Mouse (Mus musculus) MEL (cell line): Measurements from ENCODE around the gene Nup155.

ENCODE experiments used
- BHLHE40 ChIP-seq: IDR thresholded peaks from 2 replicates; pipeline ENCODE4 v1.6.1; 2012; ENCODE audit warnings: low read depth, mild to moderate bottlenecking, inconsistent platforms, low read length, improper control_type of control experiment, borderline replicate concordance
- CHD2 ChIP-seq: IDR thresholded peaks from 2 replicates; pipeline ENCODE4 v1.6.1; 2011; ENCODE audit warnings: low read length, improper control_type of control experiment
- CTCF ChIP-seq, 3 experiments: IDR thresholded peaks in 2 of 3; conservative IDR thresholded peaks in 1 of 3; 2 replicates each; pipeline ENCODE4 v1.5.1; 2011 to 2012; ENCODE audit warnings: low read length in 3 of 3, low read depth in 2 of 3, mild to moderate bottlenecking in 2 of 3, improper control_type of control experiment in 1 of 3, inconsistent platforms in 1 of 3, mixed read lengths in 1 of 3, moderate library complexity in 1 of 3; ENCODE audit not compliant: control insufficient read depth in 1 of 3, insufficient read depth in 1 of 3, poor library complexity in 1 of 3, severe bottlenecking in 1 of 3
- E2F4 ChIP-seq: IDR thresholded peaks from 2 replicates; pipeline ENCODE4 v1.6.1; 2011; ENCODE audit warnings: low read depth, low read length, improper control_type of control experiment, borderline replicate concordance
- EP300 ChIP-seq, 2 experiments: IDR thresholded peaks; 2 replicates each; pipeline ENCODE4 v1.6.1; 2011; ENCODE audit warnings: improper control_type of control experiment in 2 of 2, low read length in 2 of 2, low read depth in 1 of 2, mild to moderate bottlenecking in 1 of 2
- HCFC1 ChIP-seq: IDR thresholded peaks from 2 replicates; pipeline ENCODE4 v1.6.1; 2012; ENCODE audit warnings: low read depth, mild to moderate bottlenecking, inconsistent platforms, low read length, improper control_type of control experiment, moderate library complexity
- MAFK ChIP-seq: IDR thresholded peaks from 2 replicates; pipeline ENCODE4 v1.6.1; 2011; ENCODE audit warnings: low read depth, mild to moderate bottlenecking, low read length, improper control_type of control experiment, borderline replicate concordance
- MAX ChIP-seq: IDR thresholded peaks from 2 replicates; pipeline ENCODE4 v1.6.1; 2011; ENCODE audit warnings: low read length, improper control_type of control experiment
- MAZ ChIP-seq: IDR thresholded peaks from 2 replicates; pipeline ENCODE4 v1.6.1; 2012; ENCODE audit warnings: low read depth, mild to moderate bottlenecking, inconsistent platforms, low read length, improper control_type of control experiment
- MXI1 ChIP-seq: IDR thresholded peaks from 2 replicates; pipeline ENCODE4 v1.6.1; 2011; ENCODE audit warnings: mild to moderate bottlenecking, low read depth, low read length, improper control_type of control experiment
- MYC ChIP-seq: IDR thresholded peaks from 2 replicates; pipeline ENCODE4 v1.6.1; 2011; ENCODE audit warnings: low read depth, mild to moderate bottlenecking, low read length, improper control_type of control experiment, moderate library complexity
- NRF1 ChIP-seq: IDR thresholded peaks from 2 replicates; pipeline ENCODE4 v1.6.1; 2014; ENCODE audit warnings: low read depth, mild to moderate bottlenecking, inconsistent platforms, low read length, improper control_type of control experiment, moderate library complexity; ENCODE audit not compliant: poor library complexity, insufficient read depth, severe bottlenecking
- POLR2A ChIP-seq, 2 experiments: IDR thresholded peaks; 2 replicates each; pipeline ENCODE4 v1.6.1; 2011 to 2012; ENCODE audit warnings: low read length in 2 of 2, mild to moderate bottlenecking in 2 of 2, control low read depth in 1 of 2, improper control_type of control experiment in 1 of 2, low read depth in 1 of 2, moderate library complexity in 1 of 2; ENCODE audit not compliant: control insufficient read depth in 1 of 2, insufficient read depth in 1 of 2, poor library complexity in 1 of 2
- SIN3A ChIP-seq: IDR thresholded peaks from 2 replicates; pipeline ENCODE4 v1.6.1; 2012; ENCODE audit warnings: low read length, improper control_type of control experiment, inconsistent platforms

DNA sequence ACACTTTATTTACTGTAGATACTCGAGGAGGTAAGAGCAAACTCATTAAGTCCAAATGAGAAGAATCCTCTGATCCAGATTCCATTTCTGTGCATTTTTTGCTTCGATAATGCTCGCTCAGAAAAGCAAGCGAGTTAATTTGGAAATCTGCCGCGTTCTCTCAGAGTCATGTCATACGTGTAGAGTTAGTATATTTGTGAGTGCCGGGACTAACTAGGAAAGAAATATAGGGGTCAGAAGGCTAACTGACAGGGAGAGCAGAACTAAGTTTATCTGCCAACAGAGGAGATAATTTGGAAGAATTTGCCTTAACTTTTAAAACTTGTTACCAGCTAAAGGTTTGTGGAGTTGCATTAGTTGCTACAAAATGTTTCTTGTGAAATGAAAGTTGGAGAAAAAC lies 709 bp downstream of the Nup155 start:
- TF ChIP-seq NRF1, result no peak
- no peak for TF ChIP-seq POLR2A (IDR thresholded peaks at IDR 0.05; ENCODE audit: control insufficient read depth in 1 of 2, insufficient read depth in 1 of 2, low read depth in 1 of 2, low read length in 2 of 2, poor library complexity in 1 of 2)
- no peak for TF ChIP-seq HCFC1
- TF ChIP-seq CTCF (IDR thresholded peaks at IDR 0.05 in 2 of 3, conservative IDR thresholded peaks at IDR 0.05 in 1 of 3; ENCODE audit: control insufficient read depth in 1 of 3, insufficient read depth in 1 of 3, low read depth in 2 of 3, low read length in 3 of 3, poor library complexity in 1 of 3, severe bottlenecking in 1 of 3), result no peak
- no peak for TF ChIP-seq EP300 (IDR thresholded peaks at IDR 0.05; ENCODE audit: low read depth in 1 of 2, low read length in 2 of 2)
- TF ChIP-seq MXI1, result no peak
- TF ChIP-seq E2F4, result no peak
- TF ChIP-seq MAZ, result no peak
- no peak for TF ChIP-seq MYC
- no peak for TF ChIP-seq MAX
- no peak; the same call in 1 of the 2 replicates for TF ChIP-seq SIN3A
- TF ChIP-seq BHLHE40, result no peak
- TF ChIP-seq MAFK, result no peak
- no peak for TF ChIP-seq CHD2
